Mouse (Mus musculus): ENCODE results near the gene Ric8b. TPM values are rescaled to one million over a fixed set of nuclear protein-coding genes. Genes with fewer than 3 reads are reported as not detected.

Gene Ric8b
- total RNA-seq, 4 experiments from 2014 or later: 36.0 to 50.3 (median 38.3) TPM

DNA sequence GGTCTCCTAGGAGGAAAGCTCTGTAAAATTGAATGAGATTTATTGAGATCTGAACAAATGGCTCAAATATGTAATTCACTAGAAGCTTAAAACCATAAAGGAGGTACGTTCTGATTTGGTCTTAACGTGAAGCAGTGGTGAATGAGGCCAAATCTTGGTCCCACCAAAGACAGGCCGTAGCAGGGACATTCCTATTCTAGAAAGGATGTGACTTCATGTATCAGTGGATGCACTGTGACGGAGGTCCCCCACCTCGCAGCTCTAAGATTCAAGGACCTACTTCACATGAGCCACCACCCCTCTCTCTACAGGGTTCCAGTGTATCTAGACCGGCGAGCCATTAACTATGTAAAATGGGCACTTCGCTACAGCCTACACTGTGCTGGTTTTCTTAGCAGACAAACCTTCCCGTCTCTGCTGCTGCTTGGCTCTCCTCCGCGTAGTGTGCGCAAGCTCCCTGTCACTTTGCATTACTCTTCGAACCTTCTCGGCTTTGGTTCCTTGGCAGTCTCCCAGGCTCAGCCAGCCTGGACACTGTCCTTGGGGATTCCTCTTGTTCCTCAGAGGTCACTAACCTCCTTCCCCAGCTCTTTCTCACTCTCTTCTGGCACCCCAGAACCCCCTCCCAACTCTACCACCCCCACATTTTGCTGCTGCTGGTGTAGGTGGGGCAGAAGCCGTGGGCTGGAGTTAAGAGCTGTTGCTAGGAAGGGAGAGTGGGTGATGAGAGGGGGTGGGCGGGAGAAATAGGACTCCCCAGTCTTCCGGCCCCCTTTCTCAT is 8.2 kb upstream of the Ric8b start:
- no peak for DNase-seq (ENCODE audit: low spot score in 2 of 2)

DNA sequence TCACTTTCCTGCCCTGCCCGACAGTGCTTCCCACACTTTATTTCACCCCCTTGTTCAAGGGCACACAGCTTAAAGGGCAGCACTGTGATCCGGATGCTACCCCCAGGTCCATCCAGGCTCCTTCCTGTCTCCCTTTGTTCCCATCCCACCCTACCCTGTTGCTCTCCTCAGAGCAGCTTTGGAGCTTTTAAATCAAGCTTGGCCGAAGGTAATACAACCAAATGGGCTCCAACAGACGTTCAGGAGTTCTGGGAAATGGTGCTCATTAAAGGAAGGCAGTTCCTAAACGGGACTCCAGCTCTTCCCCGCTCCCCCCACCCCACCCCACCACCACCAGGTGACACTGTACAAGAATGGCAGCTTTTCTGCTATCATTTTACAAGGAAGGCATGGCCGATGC is 7.2 kb upstream of the Ric8b start:
- DNase-seq (ENCODE audit: low spot score in 2 of 2): no peak

DNA sequence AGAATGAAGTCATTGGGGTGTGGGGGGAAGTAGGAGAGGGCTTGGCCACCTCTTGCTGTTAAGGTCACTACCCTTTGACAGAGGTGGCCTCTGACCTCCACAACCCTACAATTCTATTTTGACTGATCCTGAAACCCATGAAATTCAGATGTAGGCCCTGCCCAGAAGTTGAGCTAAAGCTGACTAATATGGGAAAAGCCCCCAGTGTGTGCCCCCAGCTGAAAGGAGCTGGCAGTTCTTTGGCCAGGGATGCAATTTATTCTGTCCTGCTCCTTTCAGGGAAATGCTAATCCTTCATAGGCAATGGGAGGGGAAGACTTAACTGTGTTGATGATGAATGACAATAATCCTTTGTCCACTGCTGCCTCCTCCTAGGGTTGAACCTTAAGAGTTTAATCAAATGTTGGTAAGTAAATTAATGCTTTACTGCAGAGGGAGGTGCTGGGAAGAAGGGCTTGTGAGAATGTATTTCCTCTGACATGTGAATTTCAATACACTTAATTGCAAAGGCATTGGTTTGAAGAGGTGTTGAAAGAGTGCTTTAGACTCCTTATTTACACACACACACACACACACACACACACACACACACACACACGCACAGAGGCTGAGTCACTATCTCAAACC is 6.5 kb upstream of the Ric8b start:
- DNase-seq (ENCODE audit: low spot score in 2 of 2): no peak

DNA sequence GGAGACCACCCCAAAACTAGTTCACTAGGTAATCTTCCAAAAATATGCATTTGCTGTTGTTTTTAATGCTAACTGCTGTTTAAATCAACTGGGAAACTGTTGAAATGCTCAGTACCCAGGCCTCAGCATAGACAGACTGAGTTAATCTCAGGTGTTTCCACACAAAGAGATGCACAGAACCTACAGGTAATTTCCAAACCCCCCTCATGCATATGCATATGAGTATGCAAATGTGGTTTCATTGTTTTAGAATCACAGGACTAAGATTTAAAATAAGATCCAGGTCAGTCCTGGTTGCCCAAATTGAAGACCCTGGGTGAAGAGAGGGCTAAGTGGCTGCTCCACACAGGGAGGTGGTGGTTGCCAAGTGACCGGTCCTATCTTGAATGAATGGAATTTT is 4.3 kb upstream of the Ric8b start:
- no peak for DNase-seq (ENCODE audit: low spot score in 2 of 2)

DNA sequence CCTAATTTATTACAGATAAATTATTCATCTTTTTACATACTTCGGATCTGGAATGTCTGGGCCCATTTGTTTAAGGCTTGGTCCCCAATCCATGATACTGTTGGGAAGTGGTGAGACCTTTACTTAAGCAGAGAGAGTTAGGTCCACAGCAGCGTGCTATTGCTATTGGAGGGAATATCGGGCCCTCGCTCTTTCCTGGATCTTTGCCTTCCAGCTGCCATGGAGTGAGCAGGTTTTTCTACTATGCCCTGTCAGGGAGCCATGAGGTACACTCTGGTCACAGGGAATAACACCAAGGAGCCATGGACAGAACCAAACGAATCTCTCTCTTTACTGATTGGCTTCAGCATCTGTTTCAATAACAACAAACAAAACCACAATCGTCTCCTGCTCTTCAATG is 1.9 kb upstream of the Ric8b start:
- DNase-seq (ENCODE audit: low spot score in 2 of 2): no peak

DNA sequence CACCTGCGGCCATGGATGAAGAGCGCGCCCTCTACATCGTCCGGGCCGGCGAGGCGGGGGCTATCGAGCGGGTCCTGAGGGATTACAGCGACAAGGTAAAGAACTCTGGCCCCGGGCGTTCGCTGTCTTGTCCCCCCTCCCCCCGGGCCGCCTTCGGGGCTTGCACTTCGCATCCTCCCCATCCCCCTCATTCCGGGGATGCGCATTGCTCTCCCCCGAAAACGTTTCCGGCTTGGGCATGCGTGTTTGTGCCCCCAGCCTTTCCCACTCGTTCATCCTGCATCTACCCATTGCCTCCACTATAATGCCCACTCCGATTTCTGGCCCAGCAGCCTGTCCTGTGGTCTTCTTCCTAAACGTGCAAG is 297 bp downstream of the Ric8b start:
- DNase-seq (ENCODE audit: low spot score in 2 of 2): no peak

DNA sequence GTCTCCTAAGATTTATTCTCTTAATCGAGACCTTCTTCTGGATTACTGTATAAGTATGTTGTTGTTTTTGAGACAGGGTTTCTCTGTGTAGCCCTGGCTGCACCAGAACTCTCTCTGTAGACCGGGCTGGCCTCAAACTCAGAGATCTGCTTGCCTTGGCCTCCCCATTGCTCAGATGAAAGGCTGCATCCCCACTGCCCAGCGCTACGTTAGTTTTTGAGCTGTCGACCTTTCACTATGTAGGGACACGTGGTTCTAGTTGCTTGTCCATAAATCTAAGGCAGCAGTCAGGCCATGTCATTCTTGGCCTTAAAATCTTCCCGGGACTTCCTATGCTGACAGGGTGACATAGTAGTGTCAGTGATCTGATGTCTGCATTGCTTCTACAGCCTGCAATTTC is 8.9 kb downstream of the Ric8b start:
- DNase-seq (ENCODE audit: low spot score in 2 of 2): no peak

DNA sequence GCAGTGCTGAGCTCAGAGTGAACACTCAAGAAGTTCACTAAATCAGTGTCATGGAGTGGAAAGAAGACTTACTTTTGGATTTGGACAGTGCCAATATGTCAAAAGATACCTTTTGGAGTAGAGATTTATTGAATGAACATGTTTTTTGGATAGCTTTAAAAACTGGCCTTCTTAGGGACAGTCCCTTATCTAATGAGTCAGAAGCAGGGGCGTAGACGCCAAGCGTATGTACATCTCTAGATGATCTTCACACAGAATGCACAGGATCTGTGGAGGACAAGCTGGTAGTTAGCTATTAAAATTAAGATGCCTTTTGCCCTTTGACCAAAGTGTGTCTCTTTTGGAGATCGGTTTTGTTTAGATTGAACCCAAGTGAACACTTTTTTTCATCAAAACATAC is 9.5 kb downstream of the Ric8b start:
- no peak for DNase-seq (ENCODE audit: low spot score in 2 of 2)

DNA sequence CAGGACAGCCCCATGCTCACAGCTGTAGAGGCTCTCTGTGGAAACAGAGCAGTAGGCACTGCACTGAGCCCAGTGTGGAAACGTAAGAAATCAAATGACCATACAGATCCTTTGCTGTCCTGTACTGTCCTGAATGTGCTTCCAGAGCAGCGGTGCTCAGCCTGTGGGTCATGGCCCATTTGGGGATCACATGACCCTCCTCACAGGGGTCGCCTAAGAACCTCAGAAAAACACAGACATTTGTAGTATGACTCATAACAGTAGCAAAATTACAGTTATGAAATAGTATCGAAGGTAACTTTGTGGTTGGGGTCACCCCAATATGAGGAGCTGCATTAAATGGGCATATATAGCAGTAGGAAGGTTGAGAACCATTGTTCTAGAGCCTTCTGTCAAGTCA is 11.0 kb downstream of the Ric8b start:
- no peak for DNase-seq (ENCODE audit: low spot score in 2 of 2)

DNA sequence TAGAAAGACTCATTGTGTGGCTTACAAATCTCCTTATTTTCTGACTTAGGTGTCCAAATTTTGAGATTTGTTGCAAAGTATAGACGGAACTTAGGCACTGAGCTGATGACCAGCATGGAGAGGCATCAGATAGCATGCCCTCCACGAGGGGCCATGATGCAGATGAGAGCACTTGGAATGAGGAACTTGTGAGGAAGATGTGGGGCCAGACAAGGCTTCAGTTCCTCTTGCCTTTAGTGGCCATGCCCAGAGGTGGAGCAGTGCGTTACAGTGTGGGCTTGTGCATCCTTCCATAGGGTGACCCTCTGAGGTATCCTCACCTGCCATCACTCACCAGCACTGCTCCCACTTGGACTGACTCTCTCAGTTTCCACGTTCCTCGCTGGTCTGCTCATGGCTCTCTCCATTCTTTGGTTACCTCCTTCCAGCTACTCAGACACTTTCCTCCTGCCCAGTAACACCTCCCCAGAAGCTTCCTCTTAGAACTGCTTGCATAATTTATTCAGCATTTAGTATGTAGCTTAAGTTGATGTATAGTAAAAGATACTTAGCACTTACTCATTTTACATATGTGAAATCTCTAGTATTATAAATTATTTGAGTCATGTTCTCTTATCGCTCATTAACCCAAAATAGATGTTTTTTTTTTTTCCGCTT is 18.3 kb downstream of the Ric8b start:
- no peak for DNase-seq (ENCODE audit: low spot score in 2 of 2)

DNA sequence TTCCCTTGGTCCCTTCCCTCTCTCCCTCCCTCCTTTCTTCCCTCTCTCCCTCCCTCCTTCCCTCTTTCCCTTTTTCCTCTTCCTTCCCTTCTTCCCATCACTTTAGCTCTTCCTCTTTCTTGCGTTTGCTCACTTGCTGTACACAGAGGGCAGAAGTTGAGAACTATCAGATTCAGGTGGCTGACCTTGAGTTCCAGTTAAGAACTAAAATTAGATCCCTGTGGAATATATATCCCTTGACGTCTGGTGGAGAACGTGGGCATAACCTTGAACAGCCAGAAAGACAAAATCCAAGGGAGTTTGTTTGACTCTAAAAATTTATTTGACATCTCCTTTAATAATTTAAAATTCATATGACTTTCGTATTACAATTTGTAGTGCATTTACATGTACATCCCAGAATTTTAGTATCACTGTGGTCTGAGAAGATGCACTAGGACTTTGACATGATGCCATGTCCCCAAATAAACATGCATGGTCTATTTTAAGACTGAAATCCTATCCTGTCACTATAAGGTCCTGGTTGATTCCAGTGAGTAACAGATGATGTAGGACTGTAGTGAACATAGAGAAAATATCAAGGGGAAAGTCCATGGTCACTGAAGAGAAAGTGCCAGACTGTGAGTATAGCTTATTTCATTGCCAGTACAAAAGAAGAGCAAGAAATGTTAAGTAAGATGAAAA is 19.6 kb downstream of the Ric8b start:
- no peak for DNase-seq (ENCODE audit: low spot score in 2 of 2)

DNA sequence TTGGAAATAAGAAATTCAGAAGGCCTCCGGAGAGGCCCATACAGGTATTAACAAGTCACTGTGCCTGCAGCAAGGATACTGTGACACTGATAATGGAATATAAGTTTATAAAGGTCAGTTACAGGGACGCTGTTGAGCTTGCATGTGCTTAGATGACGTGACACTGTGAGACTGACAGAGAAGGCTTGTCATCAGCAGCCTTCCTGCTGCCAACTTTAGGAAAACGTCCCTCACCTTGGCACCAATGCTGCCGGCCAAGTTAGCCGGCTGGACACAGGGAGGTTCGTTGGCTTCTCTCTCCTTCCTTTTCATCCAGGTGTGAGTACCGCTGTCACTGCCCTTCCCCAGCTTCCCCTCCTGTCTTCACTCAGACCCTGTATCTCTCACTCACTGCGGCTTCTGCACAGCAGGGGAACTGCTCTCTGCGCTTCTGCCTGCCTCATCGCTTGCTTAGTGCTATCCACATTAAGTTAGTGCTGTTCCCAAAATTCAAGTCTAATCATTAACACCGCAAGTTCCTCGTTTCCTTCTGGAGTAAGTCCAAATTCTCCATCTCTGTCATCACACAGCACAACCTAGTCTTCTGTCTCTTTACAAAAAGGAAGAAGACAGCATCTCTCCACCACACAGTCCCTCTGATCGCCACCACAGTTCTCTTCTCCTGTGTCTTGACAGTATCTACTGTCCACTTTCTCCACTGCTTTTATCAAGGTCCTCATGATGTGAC is 20.8 kb downstream of the Ric8b start:
- no peak for DNase-seq (ENCODE audit: low spot score in 2 of 2)

DNA sequence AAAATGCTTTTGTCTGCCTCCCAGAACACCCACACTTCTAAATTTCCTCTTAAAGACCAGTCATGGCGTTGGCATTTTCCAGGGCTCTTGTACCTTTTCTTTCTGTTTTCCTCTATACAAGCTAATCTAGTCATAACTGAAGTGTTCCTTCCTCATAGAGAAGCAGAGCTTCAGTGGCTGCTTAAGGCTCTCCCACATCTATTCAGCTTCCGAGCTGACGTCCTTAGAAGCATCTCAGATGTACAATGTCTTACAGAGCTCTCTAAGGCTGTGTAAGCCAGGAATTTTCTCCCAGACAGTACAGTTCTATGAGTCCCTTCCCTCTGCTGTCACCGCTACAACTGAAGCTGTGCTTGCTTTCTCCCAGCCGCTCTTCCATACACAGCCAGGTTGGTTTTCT is 21.5 kb downstream of the Ric8b start:
- no peak for DNase-seq (ENCODE audit: low spot score in 2 of 2)

DNA sequence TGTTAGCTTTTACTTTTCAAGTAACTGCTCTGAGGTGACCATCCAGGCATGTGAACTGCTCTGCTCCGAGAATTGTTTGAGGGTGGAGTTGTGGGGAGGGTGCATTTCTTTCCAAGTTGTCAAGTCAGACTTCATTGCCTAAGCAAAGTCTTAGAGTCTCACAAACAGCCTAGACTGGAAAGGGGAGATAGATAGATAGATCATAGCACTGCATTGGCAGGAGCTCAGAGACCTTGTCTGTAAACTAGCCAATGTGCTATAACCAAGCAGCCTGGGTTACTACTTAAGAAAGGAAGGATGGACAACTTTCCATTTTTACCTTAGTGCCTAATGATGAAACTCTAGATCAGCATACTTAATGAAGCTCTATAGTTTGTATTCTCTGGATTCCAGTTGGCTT is 22.9 kb downstream of the Ric8b start:
- no peak for DNase-seq (ENCODE audit: low spot score in 2 of 2)

DNA sequence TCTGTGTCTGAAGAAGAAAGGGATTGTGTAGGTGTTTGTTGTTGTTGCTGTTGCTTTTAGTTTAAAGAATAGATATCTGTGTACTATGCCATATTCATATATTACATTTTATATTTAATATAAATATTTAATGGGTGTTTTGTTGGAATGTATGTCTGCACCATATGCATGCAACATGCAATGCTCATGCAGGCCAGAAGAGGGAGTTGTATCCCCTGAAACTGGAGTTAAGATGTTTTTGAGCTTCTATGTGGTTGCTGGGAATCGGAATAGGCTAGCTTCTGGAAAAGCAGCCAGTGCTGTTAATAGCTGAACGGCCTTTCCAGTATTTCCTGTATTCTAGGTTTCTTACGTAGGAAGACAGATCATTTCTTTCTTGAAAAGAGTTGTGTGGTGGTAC is 28.3 kb downstream of the Ric8b start:
- no peak for DNase-seq (ENCODE audit: low spot score in 2 of 2)

DNA sequence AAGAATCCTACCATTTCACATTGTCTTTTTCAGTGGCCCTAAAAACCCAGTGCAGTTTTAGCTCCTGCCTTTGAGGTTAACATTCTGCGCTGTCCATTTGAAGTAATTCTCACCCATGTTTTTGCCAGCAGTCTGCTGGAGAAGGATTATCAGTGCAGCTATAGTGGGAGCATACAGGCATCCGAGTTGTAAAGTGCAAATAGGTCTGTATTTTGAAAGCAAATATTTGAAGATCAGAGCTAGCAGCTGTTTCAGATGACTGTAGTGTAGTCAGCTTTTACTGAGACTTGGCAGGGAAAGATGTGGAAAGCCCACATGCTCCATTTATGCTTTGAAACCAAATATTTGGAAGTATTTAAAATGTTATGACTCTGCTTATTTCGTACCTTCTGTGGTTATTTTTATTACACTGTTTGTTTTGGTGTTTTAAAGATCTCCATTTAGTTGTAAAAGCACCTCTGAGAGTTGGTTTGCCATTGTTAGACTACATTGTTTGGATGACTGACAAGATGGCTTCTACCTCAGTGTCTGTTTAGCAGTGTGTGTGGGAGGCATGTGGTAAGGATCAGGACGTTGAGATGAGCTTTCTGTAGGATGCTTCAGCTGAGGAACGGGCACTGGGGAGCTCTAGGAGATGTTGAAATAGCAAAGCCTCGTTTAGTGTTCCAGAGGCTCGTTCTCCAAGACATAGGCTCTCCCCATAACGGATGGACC is 31.7 kb downstream of the Ric8b start:
- no peak for DNase-seq (ENCODE audit: low spot score in 2 of 2)

DNA sequence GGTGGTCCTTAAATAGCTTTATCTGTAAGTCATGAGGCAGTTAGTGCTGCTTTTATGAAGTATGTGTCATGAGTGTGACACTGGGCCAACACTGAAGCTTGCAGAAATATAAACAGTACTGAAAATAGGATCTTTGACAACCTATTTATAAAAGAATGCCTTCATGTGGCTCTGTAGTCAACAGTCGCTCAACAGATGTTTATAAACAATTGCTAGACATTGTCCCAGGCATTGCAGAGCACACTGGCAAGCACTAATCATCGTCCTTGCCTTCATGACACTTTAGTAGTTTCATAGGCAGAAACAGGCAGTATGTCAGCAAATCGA is 32.2 kb downstream of the Ric8b start:
- no peak for DNase-seq (ENCODE audit: low spot score in 2 of 2)

DNA sequence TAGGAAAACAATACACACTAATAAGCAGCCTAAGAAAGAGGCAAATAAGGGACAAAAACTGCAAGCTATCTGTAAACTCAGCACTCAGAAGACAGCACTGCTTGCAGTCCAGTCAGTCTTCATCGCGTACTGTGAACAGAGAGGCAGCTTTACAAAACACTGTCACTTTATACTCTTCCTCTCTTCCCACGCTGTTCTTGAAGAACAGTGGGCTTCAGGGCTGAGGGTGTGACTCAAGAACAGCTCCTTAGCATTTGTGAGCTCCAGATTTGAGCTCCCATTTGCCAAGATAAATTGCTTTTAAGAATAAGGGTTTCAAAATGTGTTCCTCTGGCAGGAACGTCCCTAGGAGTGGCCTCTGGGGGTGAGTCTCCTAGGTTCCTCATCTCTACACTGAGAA is 33.0 kb downstream of the Ric8b start:
- DNase-seq (ENCODE audit: low spot score in 2 of 2): no peak

DNA sequence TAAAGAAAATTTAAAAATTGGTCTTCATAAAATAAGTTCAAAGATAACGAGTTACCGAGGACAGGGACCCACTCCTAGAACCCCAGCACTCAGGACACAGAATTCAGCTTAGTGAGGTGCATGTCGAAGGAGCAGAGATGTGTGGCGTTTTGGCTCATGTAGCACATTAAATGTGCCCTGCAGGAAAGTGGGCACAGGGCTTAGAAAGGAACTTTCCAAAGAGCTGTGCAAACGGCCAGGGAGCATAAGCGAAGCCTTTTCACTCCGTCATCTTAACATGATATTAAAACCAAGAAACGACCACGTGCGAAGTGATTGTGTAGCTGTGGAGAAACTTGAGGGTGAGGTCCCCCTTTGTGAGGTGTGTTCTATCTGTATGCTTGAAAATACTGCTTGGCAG is 36.8 kb downstream of the Ric8b start:
- DNase-seq (ENCODE audit: low spot score in 2 of 2): no peak

DNA sequence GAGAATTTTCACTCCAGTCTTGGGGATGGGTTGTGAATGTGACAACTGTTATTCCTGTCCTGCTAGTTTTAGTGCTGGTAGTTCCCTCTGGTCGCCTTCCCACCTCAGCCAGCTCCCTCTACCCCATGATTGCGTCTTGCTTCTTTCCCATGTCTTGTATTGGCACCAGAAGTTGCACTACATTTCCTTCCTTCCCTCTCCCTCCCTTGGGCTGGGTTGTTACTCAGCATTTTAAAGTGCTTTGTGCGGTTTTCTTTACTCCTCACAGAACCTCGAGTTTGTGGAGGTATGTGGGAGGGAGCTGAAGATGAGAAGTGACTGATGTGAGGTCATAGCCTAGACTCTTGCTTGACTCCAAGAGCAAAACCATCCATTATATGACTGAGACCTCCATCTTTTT is 38.8 kb downstream of the Ric8b start:
- DNase-seq (ENCODE audit: low spot score in 2 of 2): no peak

DNA sequence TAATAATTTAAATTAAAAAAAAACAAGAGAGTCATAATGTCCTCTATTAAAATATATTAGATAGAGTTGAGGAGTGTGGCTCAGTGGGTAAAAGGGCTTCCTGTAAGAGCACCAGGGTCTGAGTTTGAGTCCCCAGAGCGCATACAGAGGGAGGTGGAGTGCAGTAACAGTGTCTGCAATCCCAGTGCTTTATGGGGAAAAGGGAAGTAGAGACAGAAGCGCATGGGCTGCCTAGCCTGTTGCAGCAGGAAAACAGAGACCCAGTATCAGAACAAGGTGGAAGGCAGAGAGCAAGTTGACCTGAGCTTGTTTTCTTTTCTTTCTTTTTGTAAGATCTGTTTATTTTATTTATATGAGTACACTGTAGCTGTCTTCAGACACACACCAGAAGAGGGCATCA is 41.2 kb downstream of the Ric8b start:
- no peak for DNase-seq (ENCODE audit: low spot score in 2 of 2)

All from gastrocnemius, adult 8-10 months (tissue).